Mouse (Mus musculus) heart, postnatal 36 days (tissue): Measurements from ENCODE around the gene Gaa. TPM values are rescaled to one million over a fixed set of nuclear protein-coding genes. Genes with fewer than 3 reads are reported as not detected.
A peak's percentile ranks its signal among the peaks of the same experiment; 100 is the strongest.
"Not testable (repeated sequence)": the region's sequence is repeated elsewhere in the genome, so short reads cannot be mapped to it uniquely, and the experiment has no call there.

Experiments used
- DNase-seq, 2 experiments: peaks; one replicate each; pipeline ENCODE4 v3.0.0; 2021 to 2022
- intact Hi-C: fragments of 180-260 bp; cut with DNase I; formaldehyde crosslinking; loops from one replicate; pipeline ENCODE4 v1.15.1; 2025
- total RNA-seq, 2 experiments: library from RNA; stranded (reverse); gene quantifications; 2 replicates each; pipeline ENCODE4 v1.2.3; 2021

Gaa gene
- total RNA-seq: 10 to 100 TPM; 79.4 to 86.8 TPM

GRCm38 (mm10) chr11:119267768-119268556 is at the start of gene Gaa:
TSS of gene Gaa (plus strand) at chr11:119267887.
- peak; percentile 95 to 97 for DNase-seq
- intact Hi-C loops: loop anchor here (2.0 kb wide), 1 partner anchor 31 kb away; no protein-coding TSS in a partner anchor

- intact Hi-C loops: no loop called here
- DNase-seq: peak; percentile 58 to 73
Observed at GRCm38 (mm10) chr11:119219816-119220465, 47.7 kb upstream of the Gaa start.

- DNase-seq: no peak
- intact Hi-C loops: no loop called here
Observed at GRCm38 (mm10) chr11:119221812-119222510, 45.7 kb upstream of the Gaa start.

GRCm38 (mm10) chr11:119223124-119223890 is 44.4 kb upstream of the Gaa start:
- no peak for DNase-seq
- intact Hi-C loops: no loop called here

- no peak for DNase-seq
- intact Hi-C loops: no loop called here
Observed at GRCm38 (mm10) chr11:119224926-119225325, 42.8 kb upstream of the Gaa start.

- intact Hi-C loops: no loop called here
- DNase-seq: no peak
Observed at GRCm38 (mm10) chr11:119225634-119226033, 42.1 kb upstream of the Gaa start.

GRCm38 (mm10) chr11:119227591-119227990 is 40.1 kb upstream of the Gaa start:
- intact Hi-C loops: no loop called here
- peak in 1 of 2 experiments; percentile 42 for DNase-seq

- DNase-seq: peak; percentile 81 to 84
- intact Hi-C loops: loop anchor here (2.0 kb wide), 1 partner anchor 21 kb away; no protein-coding TSS in a partner anchor
Observed at GRCm38 (mm10) chr11:119228091-119228781, 39.5 kb upstream of the Gaa start, which contains the start of the genes Tbc1d16 and Ccdc40. TSS of gene Tbc1d16 (minus strand) at chr11:119228499. TSS of gene Ccdc40 (plus strand) at chr11:119228572.

GRCm38 (mm10) chr11:119228846-119229626 is 38.7 kb upstream of the Gaa start:
- DNase-seq: peak; percentile 75 to 76
- intact Hi-C loops: loop anchor here (2.0 kb wide), 1 partner anchor 22 kb away; no protein-coding TSS in a partner anchor

- no peak for DNase-seq
- intact Hi-C loops: no loop called here
Observed at GRCm38 (mm10) chr11:119234770-119235169, 32.9 kb upstream of the Gaa start.

GRCm38 (mm10) chr11:119235596-119235995 is 32.1 kb upstream of the Gaa start:
- peak; percentile 41 to 67 for DNase-seq
- intact Hi-C loops: no loop called here

- intact Hi-C loops: no loop called here
- no peak for DNase-seq
Observed at GRCm38 (mm10) chr11:119236354-119236753, 31.3 kb upstream of the Gaa start.

GRCm38 (mm10) chr11:119237007-119237406 is 30.7 kb upstream of the Gaa start:
- intact Hi-C loops: no loop called here
- no peak for DNase-seq

GRCm38 (mm10) chr11:119237568-119238304 is 30.0 kb upstream of the Gaa start:
- peak; percentile 40 to 42 for DNase-seq
- intact Hi-C loops: no loop called here

- DNase-seq: peak; percentile 50 to 57
- intact Hi-C loops: no loop called here
Observed at GRCm38 (mm10) chr11:119238305-119238721, 29.4 kb upstream of the Gaa start.

GRCm38 (mm10) chr11:119239480-119239879 is 28.2 kb upstream of the Gaa start:
- DNase-seq: no peak
- intact Hi-C loops: no loop called here

GRCm38 (mm10) chr11:119245543-119245942 is 22.1 kb upstream of the Gaa start:
- intact Hi-C loops, DNase-seq: not testable (repeated sequence)

- peak; percentile 58 to 61 for DNase-seq
- intact Hi-C loops: loop anchor here (1.0 kb wide), 2 partner anchors 42 to 46 kb away; no protein-coding TSS in a partner anchor
Observed at GRCm38 (mm10) chr11:119249011-119249410, 18.7 kb upstream of the Gaa start.
